In genomic region chr10:93548991-93549390, GRCm38 (mm10) we compare ENCODE assay signal across 8 mouse cellular contexts. TPM values are rescaled to one million over a fixed set of nuclear protein-coding genes. Genes with fewer than 3 reads are reported as not detected.
DNase-seq lines count a peak whose midpoint lies in the region; ATAC-seq and TF ChIP-seq lines count a peak whose summit lies in the region.

No protein-coding gene starts in this region.

- H3K4me2 ChIP-seq in intestine, embryonic 16.5 days (ENCODE audit: low read depth, low read length): no peak overlapping the region
- no peak overlapping the region for H3K4me2 ChIP-seq in midbrain, postnatal 0 days (ENCODE audit: low read depth, low read length, poor library complexity, severe bottlenecking)

- H3K4me3 ChIP-seq in intestine, embryonic 16.5 days (ENCODE audit: low read length): no peak overlapping the region
- no peak overlapping the region for H3K4me3 ChIP-seq in midbrain, postnatal 0 days (ENCODE audit: low read depth, low read length)

- peak; percentile 73 for ATAC-seq in intestine, embryonic 16.5 days
- no peak for ATAC-seq in midbrain, postnatal 0 days (ENCODE audit: low FRiP score)

- no peaks in the 10 kb centered on the region for H3K4me1 ChIP-seq in intestine, embryonic 16.5 days (ENCODE audit: control insufficient read depth, insufficient read depth, low read length)
- H3K4me1 ChIP-seq in midbrain, postnatal 0 days (ENCODE audit: insufficient read depth, low read length): no peaks in the 10 kb centered on the region

- no peaks in the 10 kb centered on the region for H3K9me3 ChIP-seq in intestine, embryonic 16.5 days (ENCODE audit: control insufficient read depth, low read length)
- H3K9me3 ChIP-seq in midbrain, postnatal 0 days (ENCODE audit: low read length): no peaks in the 10 kb centered on the region

- DNase-seq in urinary bladder, postnatal 14 days (ENCODE audit: low spot score): peak; percentile 81
- DNase-seq in urinary bladder, adult 2 months (ENCODE audit: low spot score): no peak
- DNase-seq in cerebellum, postnatal 14 days: peak; percentile 89 to 91
- peak; percentile 68 to 80 for DNase-seq in frontal cortex, postnatal 36 days (ENCODE audit: low spot score in 2 of 2)
- DNase-seq in left cerebral cortex, postnatal 36 days (ENCODE audit: low spot score in 2 of 2): peak; percentile 65 to 70
- DNase-seq in midbrain, postnatal 0 days (ENCODE audit: low spot score): peak; percentile 85
- DNase-seq in spleen, postnatal 36 days (ENCODE audit: low spot score in 2 of 2): peak; percentile 52 to 67

- no peaks in the 10 kb centered on the region for H3K27me3 ChIP-seq in intestine, embryonic 16.5 days (replicated peaks; ENCODE audit: control insufficient read depth, insufficient read depth, low read length)
- H3K27me3 ChIP-seq in midbrain, postnatal 0 days (ENCODE audit: insufficient read depth, low read length): no peaks in the 10 kb centered on the region

- intact Hi-C loops in left cerebral cortex, postnatal 36 days (cut with DNase I): loop anchor here (5.0 kb wide), 2 partner anchors 62 to 122 kb away; partner anchors contain the start of gene Hal

- peak; percentile 87 for TF ChIP-seq CTCF in midbrain, postnatal 0 days (IDR thresholded peaks at IDR 0.05)

- H3K27ac ChIP-seq in intestine, embryonic 16.5 days (ENCODE audit: low read length): no peak overlapping the region
- H3K27ac ChIP-seq in midbrain, postnatal 0 days (ENCODE audit: low read depth, low read length): no peak overlapping the region

- WGBS in intestine, embryonic 16.5 days: 13% methylated on average over 7 of the region's 7 CpGs
- 17% methylated on average over 7 of the region's 7 CpGs for WGBS in midbrain, postnatal 0 days

- H3K36me3 ChIP-seq in intestine, embryonic 16.5 days (ENCODE audit: control insufficient read depth, insufficient read depth, low read length): no peaks in the 10 kb centered on the region
- H3K36me3 ChIP-seq in midbrain, postnatal 0 days (ENCODE audit: insufficient read depth, low read length): no peaks in the 10 kb centered on the region

- H3K9ac ChIP-seq in intestine, embryonic 16.5 days (ENCODE audit: low read depth, low read length): no peak overlapping the region
- no peak overlapping the region for H3K9ac ChIP-seq in midbrain, postnatal 0 days (replicated peaks; ENCODE audit: low read length, poor library complexity, severe bottlenecking)

RNA-seq across cellular contexts. Expression of gene Ccdc38, which starts 8.6 kb away (rescaled TPM):
- polyA plus RNA-seq in urinary bladder, adult 2 months (2012; rRNA removed): 0.01 TPM in 1 of 2 replicates, not detected in the other
- 0.10 and 0.17 TPM in 2 replicates for polyA plus RNA-seq in intestine, embryonic 16.5 days (2015; fragmentation: Nextera tagmentation; extraction: Ambion mirVana)
- total RNA-seq in left cerebral cortex, postnatal 36 days (2021): not detected
- 0.14 and 4.4 TPM in 2 replicates for total RNA-seq in midbrain, postnatal 0 days (2014; rRNA removed)
- 0.52 and 0.66 TPM in 2 replicates for polyA plus RNA-seq in midbrain, postnatal 0 days (2015; fragmentation: Nextera tagmentation; extraction: Ambion mirVana)

RNA-seq across cellular contexts. Expression of gene Amdhd1, which starts 9.2 kb away (rescaled TPM):
- polyA plus RNA-seq in urinary bladder, adult 2 months (2012; rRNA removed): 0.67 and 0.83 TPM in 2 replicates
- 0.51 and 0.95 TPM in 2 replicates for polyA plus RNA-seq in intestine, embryonic 16.5 days (2015; fragmentation: Nextera tagmentation; extraction: Ambion mirVana)
- under 1 TPM; 0.37 to 0.75 TPM for total RNA-seq in left cerebral cortex, postnatal 36 days (2021)
- not detected in 2 replicates for total RNA-seq in midbrain, postnatal 0 days (2014; rRNA removed)
- polyA plus RNA-seq in midbrain, postnatal 0 days (2015; fragmentation: Nextera tagmentation; extraction: Ambion mirVana): 0.07 TPM in 1 of 2 replicates, not detected in the other

RNA-seq across cellular contexts. Expression of gene Snrpf, which starts 40.5 kb away (rescaled TPM):
- polyA plus RNA-seq in urinary bladder, adult 2 months (2012; rRNA removed): 54.3 and 64.8 TPM in 2 replicates
- 88.2 and 94.6 TPM in 2 replicates for polyA plus RNA-seq in intestine, embryonic 16.5 days (2015; fragmentation: Nextera tagmentation; extraction: Ambion mirVana)
- 10 to 100 TPM; 14.9 to 17.3 TPM for total RNA-seq in left cerebral cortex, postnatal 36 days (2021)
- 22.2 and 34.8 TPM in 2 replicates for total RNA-seq in midbrain, postnatal 0 days (2014; rRNA removed)
- 50.5 and 50.7 TPM in 2 replicates for polyA plus RNA-seq in midbrain, postnatal 0 days (2015; fragmentation: Nextera tagmentation; extraction: Ambion mirVana)
